Mouse (Mus musculus): ENCODE measurements around the gene Olfr1026.

Gene Olfr1026

DNA sequence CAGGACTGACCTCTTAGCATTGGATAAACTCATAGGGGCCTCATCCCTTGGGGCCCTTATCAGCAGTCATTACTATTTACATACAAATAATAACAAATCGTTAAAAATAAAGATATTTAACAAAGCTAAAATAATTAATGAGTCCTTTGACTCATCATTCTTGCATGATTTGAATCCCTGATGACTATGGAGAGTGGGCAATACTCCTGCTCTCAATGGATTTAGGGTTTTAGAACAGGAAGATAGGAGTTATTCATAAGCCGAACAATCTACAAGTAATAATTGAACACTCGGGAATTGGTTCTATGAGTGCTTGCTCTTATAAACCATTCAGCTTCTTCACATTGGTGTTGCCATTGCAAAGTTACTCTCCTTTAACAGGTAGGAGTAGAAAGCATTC, at the start of gene Olfr1026:
TSS of gene Olfr1026 (plus strand) at position 301 of the 400 bp plus-strand sequence.
- no peak for DNase-seq (ENCODE audit: low read depth, low spot score)

DNA sequence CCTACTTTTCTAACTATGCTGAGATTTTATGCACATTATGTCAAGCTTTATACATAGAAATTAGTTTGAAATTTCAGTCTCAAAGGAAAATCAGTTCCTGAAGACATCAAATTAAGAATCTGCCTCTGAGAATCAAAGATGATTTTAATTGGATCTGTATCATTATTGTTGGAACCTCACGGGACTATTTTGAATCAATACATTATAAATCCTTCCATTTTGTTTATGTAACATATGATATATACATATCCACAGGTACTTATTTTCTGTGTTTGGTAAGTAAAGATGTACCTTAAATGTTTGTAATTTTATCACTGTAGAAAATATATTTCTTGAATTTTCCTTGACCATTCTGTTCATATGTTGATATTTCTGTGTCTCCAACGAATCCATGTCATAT, 36.0 kb upstream of the Olfr1026 start, which contains the start of gene Olfr1023:
TSS of gene Olfr1023 (plus strand) at position 301 of the 400 bp plus-strand sequence.
- DNase-seq (ENCODE audit: low read depth, low spot score): no peak

GRCm38 (mm10) chr2:85904952-85905351, 16.4 kb upstream of the Olfr1026 start, which contains the start of gene Olfr1024:
Olfr1024 (minus strand) TSS chr2:85905052.
- DNase-seq (ENCODE audit: low read depth, low spot score): no peak

DNA sequence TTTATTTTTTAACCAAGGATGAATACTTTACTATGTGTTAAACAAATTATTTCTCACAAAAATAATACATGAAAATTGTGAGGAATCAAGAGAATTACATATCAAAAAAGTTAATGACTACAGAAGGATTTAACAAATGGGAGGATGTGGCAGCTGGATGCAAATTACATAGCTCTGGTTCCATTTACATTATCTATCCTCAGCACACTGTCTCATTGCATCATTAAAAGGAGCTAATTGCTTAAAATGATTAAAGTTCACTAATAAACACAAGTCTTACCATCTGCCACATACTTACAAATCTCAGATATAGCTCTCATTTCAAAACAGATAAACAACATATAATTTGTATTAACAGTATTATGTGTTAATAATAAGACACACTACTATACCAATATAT, 8.2 kb upstream of the Olfr1026 start:
- DNase-seq (ENCODE audit: low read depth, low spot score): no peak

DNA sequence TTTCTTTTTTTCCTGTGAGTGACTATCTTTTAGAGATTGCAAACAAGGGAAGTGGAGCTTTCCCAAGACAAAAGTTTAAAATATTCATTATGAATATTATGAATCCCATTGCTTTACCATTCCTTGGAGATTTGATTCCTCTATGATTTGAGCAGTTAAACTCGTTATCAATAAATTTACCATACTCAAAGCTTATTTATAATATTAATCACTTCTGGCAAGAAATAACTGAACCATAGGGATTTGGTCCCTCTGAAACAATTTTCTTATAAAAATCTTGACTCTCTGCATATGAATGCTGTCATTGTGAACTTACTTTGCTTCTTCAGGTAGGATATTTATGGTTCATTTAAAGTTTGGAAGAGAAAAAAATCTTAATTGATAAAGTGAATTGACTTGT, 6.5 kb upstream of the Olfr1026 start, which contains the start of gene Olfr1025-ps1:
TSS of gene Olfr1025-ps1 (plus strand) at position 301 of the 400 bp plus-strand sequence.
- no peak for DNase-seq (ENCODE audit: low read depth, low spot score)

DNA sequence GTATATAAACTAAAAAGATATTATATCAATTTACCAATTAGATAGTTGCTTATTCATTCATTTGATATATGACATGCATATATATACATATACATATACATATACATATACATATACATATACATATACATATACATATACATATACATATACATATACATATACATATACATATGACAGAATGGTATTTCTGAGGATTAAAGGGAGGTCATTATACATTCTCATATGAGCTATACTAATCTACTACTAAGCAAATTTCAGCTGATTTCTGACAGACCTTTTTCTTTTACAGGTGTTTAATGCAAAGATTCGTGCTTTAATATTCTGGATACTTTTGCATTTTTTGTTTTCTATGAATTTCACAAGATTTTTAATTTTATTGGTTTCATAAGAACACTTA, 28.8 kb downstream of the Olfr1026 start, which contains the start of gene Olfr1028:
TSS of gene Olfr1028 (plus strand) at position 301 of the 400 bp plus-strand sequence.
- DNase-seq (ENCODE audit: low read depth, low spot score): no peak

DNA sequence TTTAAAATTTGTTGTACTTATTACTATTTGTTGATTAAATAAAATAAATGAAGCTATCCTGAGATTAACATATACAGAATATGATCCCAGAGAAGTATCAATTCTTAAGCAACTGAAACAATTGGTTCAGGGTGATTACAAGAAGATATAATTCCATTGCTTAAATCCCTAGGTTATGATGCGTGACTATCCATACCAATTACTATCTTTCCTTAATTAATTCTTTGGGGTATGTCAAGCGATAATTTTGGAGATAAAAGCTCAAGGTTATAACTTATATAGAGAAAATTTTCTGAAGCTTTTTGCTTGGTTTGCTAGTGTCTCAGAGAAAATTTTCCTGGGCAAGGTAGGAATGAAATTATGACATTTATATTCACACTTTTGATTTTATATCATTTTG, 52.2 kb downstream of the Olfr1026 start, which contains the start of gene Olfr1029:
TSS of gene Olfr1029 (plus strand) at position 301 of the 400 bp plus-strand sequence.
- DNase-seq (ENCODE audit: low read depth, low spot score): no peak

Data from R1 (cell line).